ENCODE assay signal across 15 mouse cellular contexts in genomic region chr10:115623481-115623880, GRCm38 (mm10). TPM values are rescaled to one million over a fixed set of nuclear protein-coding genes. Genes with fewer than 3 reads are reported as not detected.
"Had no signal": no experiment of that assay in that cellular context is flagged by ENCODE, and none has a peak within 500 bp of the region (broad histone marks: within the 10 kb centered on the region; RNA-seq: fewer than 3 reads in every experiment).

No protein-coding gene starts in this region.

- H3K4me3 ChIP-seq: limb, embryonic 10.5 days; liver, embryonic 15.5 days; midbrain, embryonic 13.5 days; neural tube, embryonic 12.5 days had no signal

- H3K27me3 ChIP-seq: liver, embryonic 15.5 days; neural tube, embryonic 12.5 days had no signal

- DNase-seq: kidney, adult 18-20 months had no signal

- H3K9ac ChIP-seq: liver, embryonic 15.5 days; midbrain, embryonic 13.5 days; neural tube, embryonic 12.5 days had no signal

- H3K4me1 ChIP-seq: liver, embryonic 15.5 days; neural tube, embryonic 12.5 days had no signal

- H3K27ac ChIP-seq: layer of hippocampus, adult 2 months; liver, embryonic 15.5 days; midbrain, embryonic 13.5 days; neural tube, embryonic 12.5 days had no signal

- H3K4me2 ChIP-seq: liver, embryonic 11.5 days; liver, embryonic 15.5 days; neural tube, embryonic 12.5 days had no signal

- H3K9me3 ChIP-seq: limb, embryonic 10.5 days; liver, embryonic 15.5 days; midbrain, embryonic 13.5 days; neural tube, embryonic 12.5 days had no signal

- H3K36me3 ChIP-seq: limb, embryonic 10.5 days; liver, embryonic 15.5 days; midbrain, embryonic 13.5 days; neural tube, embryonic 12.5 days had no signal

RNA-seq across cellular contexts. Expression of gene Lgr5, which starts 35.9 kb away (rescaled TPM):
- total RNA-seq: megakaryocyte progenitor cell, adult 5-6 weeks; monocyte, adult 5-6 weeks had no signal

RNA-seq across cellular contexts. Expression of gene A930009A15Rik, which starts 53.7 kb away (rescaled TPM):
- total RNA-seq: megakaryocyte progenitor cell, adult 5-6 weeks; monocyte, adult 5-6 weeks; neutrophil, adult 5-6 weeks had no signal
- polyA plus RNA-seq: limb, embryonic 10.5 days; limb, embryonic 14.5 days; liver, embryonic 11.5 days; liver, embryonic 15.5 days; stomach, embryonic 14.5 days; testis, adult 2 months; thymus, adult 2 months; urinary bladder, adult 2 months had no signal
